Mouse (Mus musculus) hindbrain, embryonic 11.5 days (tissue): ENCODE measurements around the gene 4933411K16Rik. TPM values are rescaled to one million over a fixed set of nuclear protein-coding genes. Genes with fewer than 3 reads are reported as not detected.

ENCODE experiments used
- ATAC-seq: fragments of 200-750 bp; cut with Nextera tagmentation; 2 replicates; pipeline ENCODE4 v1.8.0; 2017; ENCODE audit warnings: mild to moderate bottlenecking, moderate TSS enrichment, moderate library complexity; ENCODE audit not compliant: low FRiP score
- DNase-seq: peaks from one replicate; pipeline ENCODE4 v3.0.0-alpha.2; 2015; ENCODE audit warnings: low spot score
- H3K27ac ChIP-seq: fragments of 300-500 bp; sonication (generic); 2 replicates; pipeline ENCODE4 v1.5.1; 2014; ENCODE audit warnings: mild to moderate bottlenecking, low read depth, low read length
- H3K27me3 ChIP-seq: fragments of 300-500 bp; sonication (generic); 2 replicates; pipeline ENCODE4 v1.6.1; 2014; ENCODE audit warnings: mild to moderate bottlenecking, low read length, moderate library complexity, mixed read lengths; ENCODE audit not compliant: control insufficient read depth, insufficient read depth
- H3K36me3 ChIP-seq: fragments of 300-500 bp; sonication (generic); 2 replicates; pipeline ENCODE4 v1.6.1; 2014; ENCODE audit warnings: mild to moderate bottlenecking, low read length, moderate library complexity, mixed read lengths; ENCODE audit not compliant: control insufficient read depth, insufficient read depth
- H3K4me1 ChIP-seq: fragments of 300-500 bp; sonication (generic); replicated peaks from 2 replicates; pipeline ENCODE4 v1.6.1; 2014; ENCODE audit warnings: low read length, mixed read lengths; ENCODE audit not compliant: control insufficient read depth, insufficient read depth
- H3K4me2 ChIP-seq: fragments of 300-500 bp; sonication (generic); replicated peaks from 2 replicates; pipeline ENCODE4 v1.6.1; 2014; ENCODE audit warnings: mild to moderate bottlenecking, low read depth, low read length
- H3K4me3 ChIP-seq: fragments of 300-500 bp; sonication (generic); 2 replicates; pipeline ENCODE4 v1.5.1; 2014; ENCODE audit warnings: low read depth, low read length
- H3K9ac ChIP-seq: fragments of 300-500 bp; sonication (generic); 2 replicates; pipeline ENCODE4 v1.6.1; 2014; ENCODE audit warnings: low read depth, low read length
- H3K9me3 ChIP-seq: fragments of 300-500 bp; sonication (generic); 2 replicates; pipeline ENCODE4 v1.6.1; 2016; ENCODE audit warnings: low read length; ENCODE audit not compliant: control insufficient read depth
- WGBS: fragments of 180-500 bp; shearing (Covaris S2); extraction: QIAGEN DNeasy Blood & Tissue Kit; methylation state at CpG from one replicate; pipeline ENCODE4 v1.1.7; 2014; 5-methylcytosine and 5-hydroxymethylcytosine counted together
- polyA plus RNA-seq: library from polyadenylated mRNA; unstranded; fragments of >200 nt; fragmentation: Nextera tagmentation; extraction: Ambion mirVana; gene quantifications from 2 replicates; pipeline ENCODE4 v1.2.1, GENCODE M21; 2014

Gene 4933411K16Rik
- polyA plus RNA-seq, 1 experiment from 2014 or later, result not detected

- Histone ChIP-seq H3K27ac (no peak overlapping the region), H3K4me1 (no peaks in the 10 kb centered on the region; the same call in 1 of the 2 replicates), H3K36me3 (no peaks in the 10 kb centered on the region), H3K9me3 (no peaks in the 10 kb centered on the region), H3K4me2 (no peak overlapping the region), H3K27me3 (no peaks in the 10 kb centered on the region), H3K9ac (no peak overlapping the region), H3K4me3 (no peak overlapping the region)
- DNase-seq (no peak), ATAC-seq (no peak)
- 79% methylated on average over 5 of the region's 5 CpGs for WGBS
Observed at GRCm38 (mm10) chr19:42031112-42031511, 20.9 kb upstream of the 4933411K16Rik start.

DNA sequence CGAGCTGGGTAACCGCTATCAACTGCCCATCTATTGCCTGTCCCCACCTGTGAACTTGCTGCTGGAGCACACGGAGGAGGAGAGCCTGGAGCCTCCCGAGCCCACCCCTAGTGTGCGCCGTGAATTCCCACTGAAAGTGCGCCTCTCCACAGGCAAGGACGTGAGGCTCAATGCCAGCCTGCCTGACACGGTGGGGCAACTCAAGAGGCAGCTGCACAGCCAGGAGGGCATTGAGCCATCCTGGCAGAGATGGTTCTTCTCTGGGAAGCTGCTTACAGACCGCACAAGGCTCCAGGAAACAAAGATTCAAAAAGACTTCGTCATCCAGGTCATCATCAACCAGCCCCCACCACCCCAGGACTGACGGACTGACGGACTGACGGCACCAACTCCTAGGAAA lies 18.4 kb upstream of the 4933411K16Rik start:
- no peak overlapping the region for H3K4me2 ChIP-seq
- no peak overlapping the region for H3K9ac ChIP-seq
- no peak overlapping the region for H3K4me3 ChIP-seq
- DNase-seq, result no peak
- no peaks in the 10 kb centered on the region for H3K27me3 ChIP-seq
- WGBS, result 81% methylated on average over 14 of the region's 14 CpGs
- H3K36me3 ChIP-seq, result no peaks in the 10 kb centered on the region
- ATAC-seq, result no peak
- no peak overlapping the region for H3K27ac ChIP-seq
- H3K4me1 ChIP-seq, result no peaks in the 10 kb centered on the region; the same call in 1 of the 2 replicates
- no peaks in the 10 kb centered on the region for H3K9me3 ChIP-seq

- H3K9me3 ChIP-seq, result no peaks in the 10 kb centered on the region
- no peak overlapping the region for H3K9ac ChIP-seq
- H3K36me3 ChIP-seq, result no peaks in the 10 kb centered on the region
- no peaks in the 10 kb centered on the region; the same call in 1 of the 2 replicates for H3K4me1 ChIP-seq
- H3K4me2 ChIP-seq, result no peak overlapping the region
- no peak overlapping the region for H3K4me3 ChIP-seq
- no peak overlapping the region for H3K27ac ChIP-seq
- ATAC-seq (no peak), DNase-seq (no peak)
- WGBS, result 78% methylated on average over 8 of the region's 9 CpGs
- H3K27me3 ChIP-seq, result no peaks in the 10 kb centered on the region
Observed at GRCm38 (mm10) chr19:42034146-42034775, 17.8 kb upstream of the 4933411K16Rik start.

DNA sequence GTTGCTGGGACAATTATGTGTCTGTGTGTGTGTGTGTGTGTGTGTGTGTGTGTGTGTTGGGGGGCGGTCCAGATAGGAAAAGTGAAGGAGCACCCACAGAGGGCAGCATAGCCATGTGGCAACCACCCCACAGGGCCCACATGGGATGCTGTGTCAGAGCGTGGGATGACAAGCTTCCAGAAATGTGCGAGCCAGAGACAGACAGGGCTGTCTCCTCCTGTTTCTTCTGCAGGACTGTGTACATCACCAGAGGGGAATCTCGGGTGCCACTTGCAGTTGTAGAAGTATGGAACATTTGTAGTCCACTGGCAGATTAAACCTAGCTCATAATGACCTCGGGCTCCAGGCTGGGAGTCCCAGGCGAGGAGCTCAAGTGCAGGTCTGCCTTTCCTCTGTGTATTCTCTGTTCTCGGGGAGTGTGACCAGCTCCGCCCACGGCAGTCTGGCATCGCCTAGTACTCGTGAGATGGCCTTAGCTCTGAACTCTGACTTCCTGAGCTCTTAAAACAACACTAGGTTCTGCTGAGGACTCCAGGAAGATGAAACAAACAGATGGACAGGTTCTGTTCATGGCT lies 17.1 kb upstream of the 4933411K16Rik start:
- H3K4me2 ChIP-seq, result no peak overlapping the region
- WGBS, result 52% methylated on average over 11 of the region's 11 CpGs
- ATAC-seq (no peak), DNase-seq (no peak)
- no peak overlapping the region for H3K27ac ChIP-seq
- H3K4me1 ChIP-seq, result no peaks in the 10 kb centered on the region; the same call in 1 of the 2 replicates
- H3K9ac ChIP-seq, result no peak overlapping the region
- no peaks in the 10 kb centered on the region for H3K9me3 ChIP-seq
- H3K27me3 ChIP-seq, result no peaks in the 10 kb centered on the region
- H3K4me3 ChIP-seq, result no peak overlapping the region
- H3K36me3 ChIP-seq, result no peaks in the 10 kb centered on the region

DNA sequence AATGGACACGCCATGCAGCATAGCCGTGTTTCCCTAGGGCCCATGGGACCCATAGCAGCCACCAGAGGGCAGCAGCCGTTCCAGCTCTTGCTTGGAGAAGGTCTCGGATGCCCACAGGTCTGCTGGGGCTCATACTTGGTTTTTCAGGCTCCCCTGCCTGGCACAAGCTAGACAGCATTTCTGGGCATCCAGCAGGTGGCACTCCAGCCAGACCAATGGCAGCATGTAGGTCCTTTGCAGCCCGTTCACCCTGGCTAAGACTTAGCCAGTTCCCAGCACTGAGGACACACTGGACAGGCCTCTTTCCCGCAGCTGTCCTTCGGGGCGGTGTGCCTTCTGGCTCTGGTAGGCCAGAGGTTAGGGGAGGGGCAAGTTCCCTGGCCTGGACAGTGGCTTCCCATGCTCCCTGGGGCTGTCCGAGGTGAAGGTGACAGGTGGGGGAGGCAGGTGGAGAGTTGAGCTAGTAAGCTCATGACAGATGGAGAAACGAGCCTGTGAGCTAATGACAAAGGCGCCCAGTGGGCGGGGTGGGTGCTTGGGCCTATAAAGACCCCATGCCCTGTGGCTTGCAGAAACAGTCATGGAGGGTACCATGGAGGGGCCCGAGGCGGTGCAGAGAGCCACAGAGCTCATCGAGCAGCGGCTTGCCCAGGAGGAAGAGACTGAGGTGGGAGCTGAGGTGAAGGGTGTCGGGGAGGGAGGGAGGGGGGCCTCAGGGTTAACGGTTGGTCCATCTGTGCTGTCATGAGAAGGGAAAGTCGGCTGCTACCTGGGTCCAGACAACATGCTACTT lies 16.4 kb upstream of the 4933411K16Rik start, which contains the start of gene Ankrd2:
Ankrd2 (plus strand) TSS at position 545 of the 793 bp plus-strand sequence.
- H3K36me3 ChIP-seq, result no peaks in the 10 kb centered on the region
- H3K4me2 ChIP-seq, result no peak within 1 kb of the TSS
- no peaks in the 10 kb centered on the region; the same call in 1 of the 2 replicates for H3K4me1 ChIP-seq
- DNase-seq (peak; percentile 87), ATAC-seq (peak; percentile 70; the same call in 1 of the 2 replicates)
- no peaks in the 10 kb centered on the region for H3K9me3 ChIP-seq
- no peaks in the 10 kb centered on the region for H3K27me3 ChIP-seq
- no peak within 1 kb of the TSS for H3K4me3 ChIP-seq
- WGBS, result 65% methylated on average over 19 of the region's 19 CpGs
- no peak within 1 kb of the TSS for H3K9ac ChIP-seq
- no peak within 1 kb of the TSS for H3K27ac ChIP-seq

DNA sequence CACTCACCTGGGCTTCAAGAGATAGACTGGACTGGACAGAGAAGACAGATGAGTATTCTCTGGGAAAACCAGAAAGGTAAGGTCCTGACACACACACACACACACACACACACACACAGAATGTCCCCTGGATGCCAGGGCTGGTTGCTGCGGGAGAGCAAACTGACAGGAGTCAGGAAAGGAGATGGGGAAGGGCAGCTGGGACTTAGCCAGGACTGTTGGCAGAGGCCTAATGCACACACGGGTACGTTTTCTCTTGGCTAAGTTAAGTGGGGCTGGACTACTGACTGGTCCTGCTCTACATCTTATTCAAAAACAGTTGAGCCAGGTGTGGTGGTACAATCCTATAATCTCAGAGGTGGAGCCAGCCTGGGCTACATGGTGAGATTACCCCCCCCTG lies 15.7 kb upstream of the 4933411K16Rik start:
- no peak for ATAC-seq
- H3K9ac ChIP-seq, result no peak overlapping the region
- no peak for DNase-seq
- 90% methylated on average over 3 of the region's 3 CpGs for WGBS
- H3K9me3 ChIP-seq, result no peaks in the 10 kb centered on the region
- H3K4me3 ChIP-seq, result no peak overlapping the region
- H3K36me3 ChIP-seq, result no peaks in the 10 kb centered on the region
- no peak overlapping the region for H3K27ac ChIP-seq
- H3K4me2 ChIP-seq, result no peak overlapping the region
- no peaks in the 10 kb centered on the region for H3K27me3 ChIP-seq
- H3K4me1 ChIP-seq, result no peaks in the 10 kb centered on the region; the same call in 1 of the 2 replicates

DNA sequence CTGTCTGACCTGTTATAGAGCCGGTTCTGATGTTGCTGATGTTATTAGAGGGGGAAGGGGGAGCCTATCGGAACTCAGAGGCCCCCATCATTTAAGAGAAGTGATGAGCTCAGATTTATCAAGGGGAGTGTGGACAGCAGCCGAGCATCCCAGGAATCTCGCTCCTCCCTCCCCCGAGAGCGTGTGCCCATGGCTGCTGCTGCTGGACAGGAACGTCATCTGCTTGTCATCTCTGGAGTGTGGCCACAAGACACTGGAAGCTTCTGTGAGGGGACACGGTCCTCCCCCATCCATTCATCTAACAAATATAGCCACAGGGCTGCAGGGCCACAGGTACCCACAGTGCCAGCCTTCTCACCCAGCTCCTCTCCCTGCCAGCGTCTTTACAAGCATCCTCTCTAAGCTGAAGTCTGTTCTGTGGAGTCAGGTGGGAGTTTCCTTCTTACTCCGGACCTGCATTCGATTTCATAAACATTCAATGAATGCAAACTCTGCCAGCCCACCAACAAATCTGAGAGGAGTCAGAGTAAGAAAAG lies 14.8 kb upstream of the 4933411K16Rik start:
- no peak overlapping the region for H3K27ac ChIP-seq
- no peaks in the 10 kb centered on the region; the same call in 1 of the 2 replicates for H3K4me1 ChIP-seq
- no peaks in the 10 kb centered on the region for H3K36me3 ChIP-seq
- no peak for DNase-seq
- no peaks in the 10 kb centered on the region for H3K27me3 ChIP-seq
- H3K9ac ChIP-seq, result no peak overlapping the region
- H3K9me3 ChIP-seq, result no peaks in the 10 kb centered on the region
- no peak for ATAC-seq
- H3K4me3 ChIP-seq, result no peak overlapping the region
- WGBS, result 83% methylated on average over 11 of the region's 11 CpGs
- no peak overlapping the region for H3K4me2 ChIP-seq

GRCm38 (mm10) chr19:42038310-42038709 lies 13.7 kb upstream of the 4933411K16Rik start:
- Histone ChIP-seq H3K4me3 (no peak overlapping the region), H3K27ac (no peak overlapping the region), H3K9ac (no peak overlapping the region), H3K36me3 (no peaks in the 10 kb centered on the region), H3K9me3 (no peaks in the 10 kb centered on the region), H3K4me2 (no peak overlapping the region), H3K27me3 (no peaks in the 10 kb centered on the region), H3K4me1 (no peaks in the 10 kb centered on the region; the same call in 1 of the 2 replicates)
- ATAC-seq (no peak), DNase-seq (no peak)
- 91% methylated on average over 12 of the region's 12 CpGs for WGBS
